Mouse (Mus musculus) CD4-positive, CD25-positive, alpha-beta regulatory T cell, adult 9 weeks (primary cell): ENCODE measurements around the gene Bloc1s1. TPM values are rescaled to one million over a fixed set of nuclear protein-coding genes. Genes with fewer than 3 reads are reported as not detected.

Experiments
- polyA plus RNA-seq: library from polyadenylated mRNA; unstranded; fragments of 100-300 nt; shearing (Covaris generic); gene quantifications from one replicate; pipeline ENCODE4 v1.2.1, GENCODE M21; 2017

Bloc1s1 gene
- 198 TPM for polyA plus RNA-seq

DNA sequence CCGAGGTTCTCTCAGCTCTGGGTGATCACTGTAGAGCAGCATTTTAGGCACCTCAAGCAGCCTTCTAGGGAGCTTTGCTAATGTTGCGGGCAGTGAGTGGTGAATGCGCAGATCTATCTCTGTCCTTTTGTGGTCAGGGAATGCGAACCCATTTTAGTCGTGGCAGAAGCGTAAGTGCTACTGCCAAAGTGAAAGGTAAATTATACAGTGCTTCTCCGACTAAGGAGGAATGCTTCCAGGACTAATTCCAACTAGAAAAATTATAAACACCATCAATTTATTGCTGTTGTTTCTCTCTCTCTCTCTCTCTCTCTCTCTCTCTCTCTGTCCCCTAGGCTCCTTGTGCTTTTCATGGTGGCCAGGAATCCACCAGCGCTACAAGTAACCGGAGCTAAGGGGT lies at the start of gene Bloc1s1:
Gene Bloc1s1, minus strand, starts transcription at position 101 of the 400 bp plus-strand sequence.

GRCm38 (mm10) chr10:128960590-128961584 lies 37.1 kb upstream of the Bloc1s1 start, which contains the start of gene Mettl7b:
Gene Mettl7b, minus strand, starts transcription at chr10:128960988.

GRCm38 (mm10) chr10:128933574-128933973 lies 9.7 kb upstream of the Bloc1s1 start, which contains the start of gene Itga7:
Gene Itga7, plus strand, starts transcription at chr10:128933818.

DNA sequence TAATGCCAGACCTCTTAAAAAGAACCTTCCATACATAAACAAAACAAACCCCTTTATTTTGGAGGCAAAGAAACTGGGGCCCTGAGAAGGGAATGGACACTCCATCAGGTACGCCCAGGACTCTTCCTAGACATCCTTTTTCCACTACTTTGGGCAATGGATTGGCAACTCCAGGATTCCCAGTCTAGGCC lies 1.1 kb downstream of the Bloc1s1 start, which contains the start of gene Rdh5:
Gene Rdh5, minus strand, starts transcription at position 67 of the 191 bp plus-strand sequence.

GRCm38 (mm10) chr10:128900698-128901097 lies 23.1 kb downstream of the Bloc1s1 start, which contains the start of gene Cd63:
Gene Cd63, plus strand, starts transcription at chr10:128900989.

DNA sequence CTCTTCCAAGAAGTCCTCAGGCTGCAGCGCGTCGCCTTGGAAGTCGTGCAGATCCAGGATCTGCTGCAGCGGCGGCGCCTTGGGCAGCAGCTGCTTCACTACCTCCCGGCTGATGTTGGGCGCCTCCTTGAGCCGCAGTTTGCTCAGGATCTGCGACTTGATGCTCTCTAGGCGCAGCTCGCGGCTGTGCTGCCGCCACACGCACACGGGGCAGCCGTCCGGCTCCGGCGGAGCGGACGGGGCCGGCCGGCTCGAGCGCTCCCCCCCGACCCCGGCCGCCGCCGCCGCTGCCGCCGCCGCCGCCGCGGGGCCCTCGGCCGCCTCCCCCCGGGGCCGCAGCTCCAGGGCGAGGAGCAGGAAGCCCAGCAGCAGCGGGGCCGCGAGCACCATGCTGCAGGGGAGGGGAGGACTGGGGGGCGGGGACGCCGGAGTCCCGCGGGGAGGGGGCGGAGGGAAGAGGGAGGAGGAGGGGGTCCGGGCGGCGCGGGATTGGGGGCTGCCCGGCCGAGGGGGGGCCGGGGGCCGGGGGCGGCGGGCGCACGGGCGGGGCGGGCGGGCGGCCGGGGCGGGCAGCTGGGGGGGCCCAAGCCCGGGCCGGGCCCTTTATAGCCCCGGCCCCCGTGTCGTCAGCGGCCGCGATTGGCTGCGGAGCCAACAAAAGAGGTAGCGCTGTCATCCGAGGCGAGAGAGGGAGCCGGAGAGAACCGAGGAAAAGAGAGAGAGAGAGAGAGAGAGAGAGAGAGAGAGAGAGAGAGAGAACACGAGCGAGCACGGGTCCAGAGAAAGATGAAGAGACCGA lies 32.3 kb downstream of the Bloc1s1 start, which contains the start of gene Gdf11:
Gene Gdf11, minus strand, starts transcription at position 423 of the 799 bp plus-strand sequence.

Other genes with a start within 250 kb of the Bloc1s1 start
- 50.8 TPM for gene Suox, start 250.0 kb downstream of the Bloc1s1 start, polyA plus RNA-seq
- 55.3 TPM for gene Rab5b, start 227.8 kb downstream of the Bloc1s1 start, polyA plus RNA-seq
- gene Pmel, start 219.8 kb downstream of the Bloc1s1 start, polyA plus RNA-seq: 7.0 TPM
- gene Cdk2, start 219.0 kb downstream of the Bloc1s1 start, polyA plus RNA-seq: 42.1 TPM
- 777 TPM for gene Dgka, start 179.2 kb downstream of the Bloc1s1 start, polyA plus RNA-seq
- gene Pym1, start 176.1 kb downstream of the Bloc1s1 start, polyA plus RNA-seq: 41.7 TPM
- gene Mmp19, start 133.1 kb downstream of the Bloc1s1 start, polyA plus RNA-seq: 0.12 TPM
- 132 TPM for gene Dnajc14, start 120.0 kb downstream of the Bloc1s1 start, polyA plus RNA-seq
- 6.7 TPM for gene Tmem198b, start 119.7 kb downstream of the Bloc1s1 start, polyA plus RNA-seq
- 152 TPM for gene Sarnp, start 106.7 kb downstream of the Bloc1s1 start, polyA plus RNA-seq
- gene Ormdl2, start 102.4 kb downstream of the Bloc1s1 start, polyA plus RNA-seq: 77.1 TPM
- gene Gdf11, start 32.3 kb downstream of the Bloc1s1 start, polyA plus RNA-seq: 1.4 TPM
- gene Cd63, start 23.0 kb downstream of the Bloc1s1 start, polyA plus RNA-seq: 0.51 TPM
- gene Rdh5, start 1.1 kb downstream of the Bloc1s1 start, polyA plus RNA-seq: 17.8 TPM
- 8.2 TPM for gene Itga7, start 9.8 kb upstream of the Bloc1s1 start, polyA plus RNA-seq
- not detected for gene Mettl7b, start 37.0 kb upstream of the Bloc1s1 start, polyA plus RNA-seq
- gene Olfr9, start 65.4 kb upstream of the Bloc1s1 start, polyA plus RNA-seq: not detected
- not detected for gene Olfr763, start 86.8 kb upstream of the Bloc1s1 start, polyA plus RNA-seq
- not detected for gene Olfr764-ps1, start 115.9 kb upstream of the Bloc1s1 start, polyA plus RNA-seq
- not detected for gene Olfr765, start 126.0 kb upstream of the Bloc1s1 start, polyA plus RNA-seq
- not detected for gene Olfr766-ps1, start 144.9 kb upstream of the Bloc1s1 start, polyA plus RNA-seq
- not detected for gene Olfr767, start 158.9 kb upstream of the Bloc1s1 start, polyA plus RNA-seq
- gene Olfr768, start 175.3 kb upstream of the Bloc1s1 start, polyA plus RNA-seq: not detected
- gene Olfr769, start 193.8 kb upstream of the Bloc1s1 start, polyA plus RNA-seq: not detected
- gene Olfr770, start 215.0 kb upstream of the Bloc1s1 start, polyA plus RNA-seq: not detected
- not detected for gene Olfr771, start 240.7 kb upstream of the Bloc1s1 start, polyA plus RNA-seq